Mouse (Mus musculus) brain, adult 2 months (tissue): ENCODE results near the gene Mvd.

Experiments used
- DNase-seq: peaks from one replicate; pipeline ENCODE4 v3.0.0; 2011; ENCODE audit warnings: low read depth, low spot score

Mvd gene

DNA sequence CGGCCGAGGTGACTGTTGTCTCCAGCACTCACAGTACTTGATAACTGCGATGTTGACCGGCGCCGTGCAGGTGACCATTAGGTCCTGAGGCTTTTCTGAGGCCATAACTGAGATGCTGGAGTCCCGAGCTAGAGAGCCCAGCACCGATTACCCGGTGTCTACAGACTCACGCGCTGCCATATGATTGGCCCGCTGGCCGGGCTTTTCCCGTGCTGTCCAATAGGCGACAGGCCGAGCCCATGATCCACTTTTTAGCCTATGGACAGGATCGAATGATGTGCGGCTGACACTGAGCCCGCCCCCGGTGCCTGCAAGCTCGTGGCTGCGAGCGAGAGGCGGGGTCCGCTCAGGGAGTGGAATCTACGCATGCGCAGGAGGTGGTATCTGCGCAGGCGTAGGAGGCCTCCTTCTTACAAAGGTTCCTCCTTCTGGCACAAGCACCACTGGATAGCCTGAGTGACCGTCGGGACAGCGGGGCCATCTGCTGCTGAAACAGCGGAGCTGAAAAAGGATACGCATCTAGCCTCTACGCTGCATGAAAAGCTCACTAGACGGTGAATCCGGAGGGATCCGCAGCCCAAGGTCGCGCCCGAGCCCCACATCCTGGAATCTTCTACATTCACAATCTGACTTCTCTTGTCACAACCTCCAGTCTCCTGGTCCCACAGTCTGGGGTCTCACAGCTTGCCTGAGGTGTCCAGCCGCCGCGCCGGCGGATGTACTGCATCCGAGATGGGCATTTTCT, at the start of gene Mvd:
TSS of gene Mvd (minus strand) at position 161 of the 745 bp plus-strand sequence.
- peak; percentile 100 for DNase-seq

DNA sequence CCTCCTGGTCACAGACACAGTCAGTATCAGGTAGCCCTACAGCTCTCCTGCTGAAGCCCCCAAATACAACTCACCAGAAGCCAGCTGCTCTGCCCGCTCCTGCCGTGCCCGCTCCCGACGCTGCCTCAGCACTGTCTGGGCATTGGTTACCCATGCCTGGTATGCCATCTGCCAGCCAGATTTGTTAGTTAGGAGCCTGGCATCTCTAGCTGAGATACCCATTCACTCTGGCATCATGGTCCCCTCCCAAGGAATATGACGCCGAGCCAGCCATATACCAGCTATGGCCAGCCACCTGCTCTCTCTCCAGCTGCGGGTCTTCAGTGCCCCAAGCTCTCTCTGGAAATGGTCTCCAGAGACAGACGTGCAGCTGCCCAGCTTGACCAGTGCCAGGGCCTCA, 45.2 kb upstream of the Mvd start:
- DNase-seq = no peak

DNA sequence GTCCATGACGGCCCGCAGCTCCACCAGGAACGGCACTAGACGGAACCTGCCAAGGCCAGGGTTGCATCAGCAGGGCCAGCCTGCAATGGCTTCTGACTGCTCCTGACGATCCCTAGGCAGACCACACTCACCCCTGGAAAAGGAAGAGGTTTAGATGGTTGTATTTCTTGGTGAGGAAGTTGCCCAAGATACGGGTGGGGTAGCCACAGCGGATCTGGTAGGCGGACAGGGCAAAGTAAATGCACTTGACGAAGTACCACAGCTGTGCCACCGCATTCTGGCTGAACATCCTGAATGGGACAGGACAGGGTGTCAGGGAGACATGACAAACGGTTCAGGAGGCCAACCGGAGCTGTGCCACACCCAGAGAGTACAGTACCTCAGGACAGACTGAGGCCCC, 41.6 kb upstream of the Mvd start:
- DNase-seq = no peak

GRCm38 (mm10) chr8:122483877-122484276, 40.7 kb upstream of the Mvd start:
- no peak for DNase-seq

DNA sequence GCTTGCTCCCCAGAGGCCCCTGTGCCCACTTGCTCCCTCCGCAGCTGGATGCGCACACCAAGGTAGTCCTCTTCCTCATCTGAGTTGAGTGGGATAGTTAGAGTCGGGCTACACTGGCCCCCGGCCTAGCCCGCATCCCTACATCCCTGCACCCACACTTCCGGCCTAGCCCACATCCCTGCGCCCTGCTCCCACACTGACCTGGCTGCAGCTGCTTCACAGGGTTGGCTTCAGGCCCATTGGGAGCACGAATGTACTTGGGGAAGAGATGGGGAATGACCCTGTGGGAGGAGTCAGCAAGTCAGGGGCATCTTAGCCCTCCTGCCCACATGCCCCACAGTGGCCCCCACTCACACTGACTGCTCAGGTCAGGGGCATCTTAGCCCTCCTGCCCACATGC, 39.2 kb upstream of the Mvd start:
- no peak for DNase-seq

GRCm38 (mm10) chr8:122475580-122476320, 32.5 kb upstream of the Mvd start, which contains the start of the genes Rnf166 and Ctu2:
Gene Rnf166 (minus strand): TSS chr8:122476064.
Gene Ctu2 (plus strand): TSS chr8:122476143.
- peak; percentile 94 for DNase-seq

- peak; percentile 72 for DNase-seq
Measured at GRCm38 (mm10) chr8:122474951-122475560, 31.8 kb upstream of the Mvd start.

GRCm38 (mm10) chr8:122473911-122474421, 30.7 kb upstream of the Mvd start:
- peak; percentile 58 for DNase-seq

- no peak for DNase-seq
Measured at GRCm38 (mm10) chr8:122470691-122471090, 27.5 kb upstream of the Mvd start.

DNA sequence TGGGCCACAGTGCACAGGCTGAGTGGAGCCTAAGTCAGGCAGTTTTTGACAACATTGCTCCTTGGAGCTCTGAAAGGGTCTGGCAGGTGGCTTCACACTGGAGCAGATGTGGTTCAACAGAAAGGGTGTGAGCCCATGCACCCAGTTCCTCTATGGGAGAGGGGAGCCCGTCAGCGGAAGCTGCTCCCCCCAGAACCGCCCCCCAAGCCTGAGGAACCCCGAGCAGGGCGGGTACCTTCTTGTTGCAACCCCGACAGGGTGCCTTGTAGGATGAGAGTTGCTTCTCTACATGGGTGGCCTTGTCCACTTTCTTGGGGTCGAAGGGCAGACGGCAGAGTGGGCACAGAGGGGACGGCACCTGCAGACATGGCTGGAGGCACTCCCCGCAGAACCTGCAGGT, 26.7 kb upstream of the Mvd start:
- DNase-seq = no peak

DNA sequence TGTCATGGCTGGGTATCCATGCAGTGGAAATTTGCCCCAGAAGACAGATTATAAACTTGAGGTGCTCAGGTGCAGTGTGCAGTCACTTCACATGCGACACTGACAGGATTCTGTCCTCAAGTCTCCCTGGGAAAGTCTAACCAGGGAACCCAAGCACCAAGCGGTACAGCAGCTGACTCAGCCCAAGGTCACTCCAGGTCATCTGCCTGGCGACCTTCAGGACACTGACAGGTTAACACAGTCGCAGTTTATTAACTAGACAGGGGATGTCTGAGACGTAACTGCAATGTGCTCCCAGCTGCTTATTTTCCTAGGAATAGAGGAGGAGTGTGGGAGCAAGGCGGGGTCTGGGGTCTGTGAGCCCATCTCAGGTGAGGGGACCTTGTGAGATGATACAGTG, 26.2 kb upstream of the Mvd start:
- no peak for DNase-seq

GRCm38 (mm10) chr8:122467816-122468215, 24.6 kb upstream of the Mvd start:
- peak; percentile 24 for DNase-seq

DNA sequence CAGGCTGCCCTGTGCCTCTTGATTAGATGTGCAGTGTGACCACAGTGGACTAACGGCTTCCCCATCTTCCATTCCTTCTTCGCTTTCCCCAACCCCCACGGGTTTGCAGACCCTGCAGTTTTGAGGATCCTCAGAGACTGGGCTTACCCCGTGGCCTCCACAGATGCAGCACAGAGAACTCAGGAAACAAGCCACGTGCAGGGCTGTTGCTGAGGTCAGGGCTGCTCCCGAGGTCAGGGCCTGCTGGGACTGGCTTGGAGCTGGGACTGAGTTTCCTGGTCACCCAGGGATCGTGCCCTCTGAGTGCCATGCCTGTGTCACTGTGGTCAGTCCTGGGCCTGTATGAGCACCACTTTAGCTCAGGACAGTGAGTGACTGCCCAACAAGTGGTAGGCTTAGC, 21.8 kb upstream of the Mvd start:
- DNase-seq = no peak

- no peak for DNase-seq
Measured at GRCm38 (mm10) chr8:122463651-122464640, 20.7 kb upstream of the Mvd start.

- no peak for DNase-seq
Measured at GRCm38 (mm10) chr8:122462510-122462909, 19.3 kb upstream of the Mvd start.

GRCm38 (mm10) chr8:122461473-122462148, 18.4 kb upstream of the Mvd start:
- DNase-seq = peak; percentile 94

GRCm38 (mm10) chr8:122460524-122461472, 17.6 kb upstream of the Mvd start, which contains the start of gene Snai3:
Gene Snai3 (minus strand): TSS chr8:122460733.
- peak; percentile 66 for DNase-seq

- DNase-seq = no peak
Measured at GRCm38 (mm10) chr8:122459990-122460389, 16.8 kb upstream of the Mvd start.

DNA sequence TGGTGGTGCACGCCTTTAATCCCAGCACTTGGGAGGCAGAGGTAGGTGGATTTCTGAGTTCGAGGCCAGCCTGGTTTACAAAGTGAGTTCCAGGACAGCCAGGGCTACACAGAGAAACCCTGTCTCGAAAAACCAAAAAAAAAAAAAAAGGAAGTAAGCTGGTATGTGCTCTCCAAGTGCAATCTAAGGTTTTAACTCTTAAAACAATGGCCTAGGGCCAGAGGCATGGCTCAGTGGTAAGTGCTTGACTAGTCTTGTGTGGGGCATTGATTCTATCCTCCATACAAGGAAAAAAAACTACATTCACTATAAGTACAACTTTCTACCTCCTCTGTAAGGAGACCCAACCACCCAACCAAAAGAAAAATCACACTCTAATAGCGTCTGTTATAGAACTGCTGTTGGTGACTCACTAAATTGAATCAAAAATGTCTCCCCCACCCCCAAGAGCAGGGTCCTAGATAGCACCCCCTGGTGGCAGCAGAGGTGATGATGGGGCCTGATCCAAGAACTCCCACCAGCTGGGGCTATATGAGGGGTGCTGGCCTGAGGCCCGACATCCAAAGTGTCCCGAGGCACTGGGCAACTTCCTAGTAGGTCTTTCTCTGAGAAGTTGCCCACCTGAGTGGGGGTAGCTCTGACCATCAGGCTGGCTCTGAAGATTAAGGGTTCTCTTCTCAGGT, 16.1 kb upstream of the Mvd start:
- peak; percentile 35 for DNase-seq
